Mouse (Mus musculus) G1E (cell line): Measurements from ENCODE around the gene Sv2c.

Source experiments
- CTCF ChIP-seq: IDR thresholded peaks from 2 replicates; pipeline ENCODE4 v1.5.1; 2012; ENCODE audit warnings: low read depth, low read length, inconsistent platforms, mixed read lengths
- GATA1 ChIP-seq: IDR thresholded peaks from 2 replicates; pipeline ENCODE4 v1.6.1; 2012; ENCODE audit warnings: borderline replicate concordance, low read length, inconsistent platforms, mixed read lengths
- POLR2AphosphoS5 ChIP-seq: IDR thresholded peaks from 2 replicates; pipeline ENCODE4 v1.6.1; 2012; ENCODE audit warnings: low read depth, low read length, inconsistent platforms; ENCODE audit not compliant: insufficient replicate concordance
- TAL1 ChIP-seq: conservative IDR thresholded peaks from 2 replicates; pipeline ENCODE4 v1.6.1; 2012; ENCODE audit warnings: low read depth, low read length, inconsistent platforms, mixed read lengths

- TF ChIP-seq GATA1 = no peak
- TF ChIP-seq CTCF = no peak
- TF ChIP-seq TAL1 = no peak
- TF ChIP-seq POLR2AphosphoS5 = no peak
Measured at GRCm38 (mm10) chr13:96112711-96113110, 19.7 kb downstream of the Sv2c start.
